Mouse (Mus musculus): Measurements from ENCODE around the gene Hps1. TPM values are rescaled to one million over a fixed set of nuclear protein-coding genes. Genes with fewer than 3 reads are reported as not detected.
"Not testable (repeated sequence)": the region's sequence is repeated elsewhere in the genome, so short reads cannot be mapped to it uniquely, and the experiment has no call there.

Gene Hps1
- total RNA-seq (2021) = 10 to 100 TPM in 1 of 2 experiments, 1 to 10 TPM in 1; 8.8 to 10.3 TPM
- long read RNA-seq, full-length matches to known transcripts = 3 of 10 reads
- long read RNA-seq, partial matches to known transcripts = 5 of 10 reads
- long read RNA-seq, other reads (novel, unspliced or antisense) = 2 of 10 reads

DNA sequence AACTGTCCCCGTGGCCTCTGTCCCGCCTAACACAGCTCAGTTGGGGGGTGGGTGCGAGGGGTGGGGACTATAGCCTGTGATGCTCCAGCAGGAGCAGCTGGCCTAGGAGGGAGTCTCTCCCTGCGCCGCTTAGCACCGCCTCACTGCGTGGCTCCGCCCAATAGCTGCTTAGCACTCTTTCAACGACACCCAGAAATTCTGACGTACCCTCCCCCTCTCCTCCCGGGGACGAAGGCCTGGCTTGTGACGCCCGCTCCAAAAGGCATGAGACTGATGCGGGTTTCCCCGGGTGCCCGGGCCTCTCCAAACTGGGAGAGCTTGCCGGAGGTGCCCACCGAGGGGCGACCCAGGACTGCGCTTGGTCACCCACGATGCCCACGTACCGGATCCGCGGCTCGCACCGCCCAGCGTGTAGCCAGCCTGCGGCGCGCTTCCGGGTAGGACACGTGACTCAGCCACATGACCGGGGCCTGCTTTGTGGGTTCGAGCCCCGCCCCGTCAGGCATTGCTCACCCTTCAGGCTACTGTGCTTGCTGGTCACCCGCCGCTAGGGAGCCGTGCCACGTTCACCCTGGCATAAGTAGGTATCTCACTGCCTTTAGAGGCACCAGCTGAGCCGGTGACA, at the start of gene Hps1:
Gene Hps1 (minus strand): TSS at position 448 of the 625 bp plus-strand sequence.
- DNase-seq (ENCODE audit: low spot score in 2 of 2) = peak; percentile 88 to 93

DNA sequence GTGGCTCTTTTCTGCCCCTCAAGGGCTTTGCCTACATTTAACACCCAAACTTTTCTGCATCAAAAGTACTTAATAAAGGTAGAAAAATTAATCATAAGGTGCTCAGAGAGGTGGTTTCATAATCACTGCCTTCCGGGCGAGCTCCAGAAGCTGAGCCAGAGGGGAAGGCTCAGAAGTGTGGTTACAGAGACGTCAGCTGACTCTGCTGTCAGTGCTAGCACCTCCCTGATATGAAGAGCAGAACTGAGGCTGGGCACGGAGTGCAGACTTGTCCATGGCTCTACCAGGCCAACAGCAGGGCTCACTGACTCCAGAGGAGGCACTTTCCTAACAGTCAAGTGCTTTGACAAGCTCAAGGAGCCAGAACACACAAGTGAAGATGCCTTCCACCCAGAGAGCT, 49.4 kb upstream of the Hps1 start:
- no peak for DNase-seq (ENCODE audit: low spot score in 2 of 2)

DNA sequence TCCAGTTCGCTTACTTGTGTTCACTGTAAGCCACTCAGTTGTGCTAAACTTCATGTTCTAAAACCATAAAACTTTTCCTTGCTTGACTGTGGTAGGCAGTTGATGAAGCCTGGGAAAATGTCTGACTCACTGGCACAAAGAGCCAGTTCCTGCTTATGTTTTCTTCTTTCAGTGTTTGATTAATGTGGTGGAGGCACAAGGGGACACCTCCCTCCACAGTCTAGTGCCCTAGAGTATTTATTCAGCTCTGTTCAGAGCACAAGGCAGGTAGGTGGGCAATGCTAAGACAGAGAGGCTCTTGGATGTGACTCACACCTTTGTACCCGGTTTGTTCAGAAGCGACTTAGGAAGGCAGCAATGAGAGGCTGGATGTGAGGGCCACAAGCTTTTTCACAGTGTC, 48.1 kb upstream of the Hps1 start:
- no peak for DNase-seq (ENCODE audit: low spot score in 2 of 2)

DNA sequence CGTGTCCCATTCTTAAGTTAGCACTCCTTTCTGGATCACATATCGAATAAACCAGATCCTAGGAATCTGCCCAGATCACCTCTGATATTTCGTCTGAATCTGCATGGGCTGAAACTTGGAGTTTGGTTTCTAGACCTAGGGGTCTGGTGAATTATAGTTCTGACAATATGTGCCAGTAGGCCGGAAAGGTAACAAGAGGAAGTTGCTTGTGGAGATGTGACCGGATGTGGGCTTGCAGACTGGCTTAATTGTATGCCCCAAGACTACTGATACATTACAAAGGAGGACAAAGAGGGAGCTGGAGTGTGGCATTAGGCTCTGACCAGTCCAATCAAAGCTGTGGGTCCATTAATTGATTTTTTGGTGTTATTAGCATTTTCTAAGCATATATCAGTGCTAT, 40.3 kb upstream of the Hps1 start:
- DNase-seq (ENCODE audit: low spot score in 2 of 2) = no peak

DNA sequence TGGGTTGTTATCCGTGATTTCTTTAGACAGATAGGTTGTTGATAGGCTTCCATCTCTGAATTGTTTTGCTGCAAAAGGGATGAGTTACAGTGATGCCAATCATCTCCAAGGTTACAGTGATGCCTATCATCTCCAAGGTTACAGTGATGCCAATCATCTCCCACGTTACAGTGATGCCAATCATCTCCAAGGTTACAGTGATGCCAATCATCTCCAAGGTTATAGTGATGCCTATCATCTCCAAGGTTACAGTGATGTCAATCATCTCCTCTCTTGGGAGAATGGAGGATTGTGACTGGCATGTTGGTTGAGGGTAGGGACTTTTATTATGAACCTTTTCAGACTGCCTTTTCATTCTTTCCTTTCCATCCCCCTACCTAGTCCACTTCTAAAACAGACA, 38.0 kb upstream of the Hps1 start:
- no peak for DNase-seq (ENCODE audit: low spot score in 2 of 2)

DNA sequence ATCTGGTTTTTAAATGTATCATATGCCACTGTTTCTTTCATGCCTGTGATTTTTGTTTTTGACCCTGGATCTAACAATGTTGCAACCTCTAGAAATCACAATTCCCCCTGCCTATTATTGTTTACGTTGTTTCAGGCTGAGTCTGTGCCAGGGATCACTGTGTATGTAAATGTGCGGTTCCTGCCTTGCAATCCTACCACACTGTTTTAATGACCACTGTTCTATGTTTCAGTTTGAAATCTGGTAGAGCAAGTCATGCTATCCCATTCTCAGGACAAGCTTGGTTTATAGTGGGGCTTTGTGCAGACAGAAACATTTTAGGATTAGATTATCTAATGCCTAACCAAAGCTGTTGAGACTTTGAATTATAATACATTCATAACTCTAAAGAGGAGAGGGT, 36.5 kb upstream of the Hps1 start:
- DNase-seq (ENCODE audit: low spot score in 2 of 2) = no peak

DNA sequence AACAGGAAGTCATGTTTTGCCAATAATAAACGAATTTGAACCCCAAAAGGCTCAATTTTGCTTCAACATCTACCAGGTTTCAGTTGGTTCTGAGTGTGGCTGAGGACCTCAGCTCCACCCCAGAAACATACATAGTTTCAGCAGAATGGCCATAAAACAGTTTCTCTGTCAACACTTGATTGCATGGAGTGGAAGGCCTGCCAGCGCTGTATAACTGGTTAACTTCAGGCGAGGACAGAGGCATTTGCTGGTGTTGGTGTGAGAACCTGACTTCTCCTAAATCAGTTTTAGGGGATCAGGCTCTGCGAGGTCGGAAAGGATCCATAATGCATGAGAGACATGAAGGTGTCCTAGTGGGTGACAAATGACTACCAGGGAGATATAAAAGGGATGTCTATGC, 30.4 kb upstream of the Hps1 start:
- DNase-seq (ENCODE audit: low spot score in 2 of 2) = no peak

DNA sequence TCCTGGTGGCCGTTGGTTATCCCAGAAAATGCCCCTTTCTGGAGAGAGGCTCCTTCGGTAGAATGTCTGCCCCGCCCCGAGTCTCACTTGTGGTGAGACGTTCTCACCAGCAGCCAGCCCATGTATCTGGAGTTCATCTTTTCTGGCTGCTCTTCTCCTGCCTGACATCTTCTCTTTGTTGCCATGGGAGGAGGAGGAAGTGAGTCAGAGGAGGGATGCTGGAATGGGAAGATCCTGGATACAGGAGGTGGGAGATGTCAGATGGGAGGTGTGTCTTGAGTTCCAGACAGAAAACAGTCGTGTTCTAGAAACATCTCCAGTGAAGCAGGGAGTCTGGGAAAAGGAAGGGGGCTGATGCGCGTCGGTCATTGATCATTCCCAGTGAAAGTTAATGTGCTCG, 29.7 kb upstream of the Hps1 start:
- DNase-seq (ENCODE audit: low spot score in 2 of 2) = no peak

DNA sequence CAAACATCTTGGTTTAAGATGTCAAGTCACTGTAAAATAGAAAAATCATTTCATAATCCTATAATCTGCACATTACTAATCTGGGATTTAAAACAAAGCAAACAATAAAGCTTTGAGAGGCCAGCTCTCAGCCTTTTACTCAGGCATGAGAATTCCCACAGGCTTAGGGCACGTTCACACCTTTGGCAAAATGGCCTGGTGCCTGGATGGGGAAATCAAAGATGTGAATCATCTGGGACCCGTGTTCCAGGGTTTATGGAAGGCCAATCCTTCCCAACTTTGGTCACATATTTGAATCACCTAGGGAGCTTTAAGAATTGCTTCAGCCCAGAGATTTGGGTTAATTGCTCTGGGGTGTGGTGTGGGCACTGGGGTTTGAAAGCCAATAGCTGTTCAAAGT, 18.1 kb upstream of the Hps1 start:
- DNase-seq (ENCODE audit: low spot score in 2 of 2) = no peak

DNA sequence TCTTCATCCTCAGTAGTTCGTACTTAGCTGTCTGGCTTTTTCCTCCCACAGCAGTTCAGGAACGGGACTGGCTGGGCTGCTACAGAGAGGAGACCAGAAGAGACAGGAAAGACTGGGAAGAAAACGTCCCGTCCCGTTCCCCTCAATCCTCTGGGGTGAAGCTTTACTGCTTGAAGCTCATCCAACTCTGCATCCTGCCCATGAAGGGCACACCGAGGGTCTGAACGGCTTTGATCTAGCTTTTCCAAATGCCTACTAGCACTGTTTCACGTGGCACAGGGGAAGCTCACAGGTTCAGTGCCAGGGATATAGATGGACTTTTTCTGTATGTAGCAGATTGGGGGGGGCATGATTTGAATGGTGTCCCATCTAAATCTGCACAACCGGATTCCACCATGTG, 16.0 kb upstream of the Hps1 start:
- no peak for DNase-seq (ENCODE audit: low spot score in 2 of 2)

DNA sequence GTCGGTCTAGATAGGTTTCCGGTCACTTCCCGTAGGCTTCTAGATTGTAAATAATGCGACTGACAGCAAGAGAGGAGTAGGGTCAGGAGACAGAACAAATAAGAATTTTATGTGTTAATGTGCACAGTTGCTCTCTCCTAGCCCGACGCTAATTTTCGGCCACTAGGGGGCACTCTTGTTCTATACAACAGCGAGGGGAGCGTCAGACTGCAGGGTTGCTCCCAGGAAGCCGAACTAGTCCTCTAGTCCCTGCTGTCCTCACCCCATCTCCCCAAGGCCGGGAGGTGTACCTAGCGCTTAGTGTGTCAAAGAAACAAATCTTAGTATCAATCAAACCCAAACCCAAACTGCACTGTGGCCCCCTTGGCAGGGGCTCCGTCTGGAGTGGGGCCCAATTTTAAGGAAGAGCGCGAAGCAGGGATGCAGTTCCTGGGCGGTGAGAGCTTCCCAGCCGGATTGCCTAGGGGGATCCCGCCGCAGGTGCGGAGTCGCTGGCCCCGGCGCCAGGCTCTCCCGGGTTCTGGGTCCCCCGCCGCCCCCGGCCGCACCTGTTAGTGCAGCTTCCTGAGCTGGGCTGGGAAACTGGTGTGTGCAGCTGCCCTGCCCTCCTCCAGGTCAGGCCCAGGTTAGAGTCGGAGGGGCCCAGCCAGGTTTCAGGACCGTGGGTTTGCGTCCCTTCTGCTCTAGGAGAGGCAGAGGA, 15.3 kb upstream of the Hps1 start:
- peak; percentile 96 to 98 for DNase-seq (ENCODE audit: low spot score in 2 of 2)

DNA sequence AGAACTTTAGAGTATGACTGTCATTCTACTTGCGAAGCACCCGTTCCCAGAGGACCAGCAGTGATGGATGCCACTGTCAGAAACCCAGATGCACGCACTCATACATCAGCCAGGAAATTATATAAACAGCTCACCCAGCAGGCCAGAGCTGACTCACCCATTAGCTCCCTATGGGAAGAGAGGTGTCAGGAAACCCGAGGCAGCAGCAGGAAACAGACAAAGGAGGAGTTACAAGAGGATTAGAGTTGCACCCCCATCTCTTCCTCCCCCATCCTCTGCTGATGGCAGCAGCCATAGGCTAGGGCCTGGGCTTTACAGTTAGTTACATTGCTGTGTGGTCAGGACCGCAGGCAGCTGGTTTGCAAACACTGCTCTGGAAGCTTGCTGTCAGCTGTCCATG, 8.5 kb upstream of the Hps1 start:
- DNase-seq (ENCODE audit: low spot score in 2 of 2) = no peak

DNA sequence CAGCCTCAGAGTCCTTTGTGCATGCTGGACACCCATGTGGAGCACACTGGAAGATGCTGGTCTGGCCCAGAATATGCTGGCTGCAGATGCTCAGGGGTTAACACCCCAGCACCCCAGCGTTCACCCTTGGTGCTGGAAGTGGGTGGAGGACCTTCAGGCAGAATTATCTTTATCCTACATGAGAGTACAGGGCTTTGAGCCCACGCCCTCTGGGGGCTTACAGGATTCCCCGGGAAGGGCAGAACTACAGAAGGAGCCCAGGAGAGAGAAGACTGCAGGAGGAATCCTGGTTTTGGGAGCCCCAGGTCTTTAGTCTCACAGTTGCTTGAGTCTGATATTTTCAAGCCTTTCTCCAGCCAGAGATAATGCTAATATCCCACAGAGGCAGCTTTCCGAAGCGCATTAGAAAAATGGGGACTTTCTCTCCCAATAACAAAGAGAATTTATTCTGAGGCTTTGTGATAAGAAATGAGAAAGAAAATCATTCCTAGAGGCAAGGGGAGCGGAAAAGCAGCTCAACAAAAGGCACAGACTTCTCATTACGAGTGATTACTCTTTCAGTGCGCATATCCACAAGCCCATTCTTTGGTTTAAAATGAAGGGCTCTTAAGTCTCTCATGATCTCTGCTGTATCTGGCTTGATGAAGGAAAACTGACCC, 5.9 kb upstream of the Hps1 start:
- no peak for DNase-seq (ENCODE audit: low spot score in 2 of 2)

DNA sequence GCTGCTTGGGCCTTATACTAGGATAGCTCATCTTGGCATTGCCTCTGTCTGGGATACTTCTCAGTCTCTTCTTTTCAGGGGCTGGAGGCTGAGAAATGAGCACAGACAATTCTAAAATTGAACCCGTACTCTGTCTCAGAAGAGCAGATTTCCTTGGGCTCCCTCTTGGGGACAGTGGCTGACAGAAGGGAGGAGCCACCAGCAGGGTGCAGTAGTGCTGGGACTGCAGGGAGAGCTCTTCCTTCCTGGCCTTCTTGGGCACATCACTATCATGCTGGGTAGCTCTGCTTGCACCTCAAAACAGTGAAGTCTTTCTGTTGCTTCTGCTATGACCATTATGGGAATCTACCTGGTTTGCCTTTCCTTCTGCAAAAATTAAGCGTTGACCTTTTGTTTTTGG, 5.4 kb upstream of the Hps1 start:
- no peak for DNase-seq (ENCODE audit: low spot score in 2 of 2)

DNA sequence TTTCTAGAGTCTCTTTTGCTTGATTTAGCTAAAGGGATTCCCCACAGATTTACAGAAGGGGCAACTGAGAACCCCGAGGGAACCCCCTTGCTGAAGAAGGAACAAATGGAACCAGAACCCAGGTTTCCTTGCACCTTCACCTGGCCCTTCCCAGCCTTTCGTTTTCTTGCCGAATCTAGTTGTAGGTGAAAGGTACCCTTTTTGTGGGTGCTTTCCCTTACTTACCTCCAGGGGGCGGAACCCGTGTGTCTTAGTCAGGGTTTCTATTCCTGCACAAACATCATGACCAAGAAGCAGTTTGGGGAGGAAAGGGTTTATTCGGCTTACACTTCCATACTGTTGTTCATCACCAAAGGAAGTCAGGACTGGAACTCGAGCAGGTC, 369 bp upstream of the Hps1 start:
- not testable (repeated sequence) for DNase-seq (ENCODE audit: low spot score in 2 of 2)

DNA sequence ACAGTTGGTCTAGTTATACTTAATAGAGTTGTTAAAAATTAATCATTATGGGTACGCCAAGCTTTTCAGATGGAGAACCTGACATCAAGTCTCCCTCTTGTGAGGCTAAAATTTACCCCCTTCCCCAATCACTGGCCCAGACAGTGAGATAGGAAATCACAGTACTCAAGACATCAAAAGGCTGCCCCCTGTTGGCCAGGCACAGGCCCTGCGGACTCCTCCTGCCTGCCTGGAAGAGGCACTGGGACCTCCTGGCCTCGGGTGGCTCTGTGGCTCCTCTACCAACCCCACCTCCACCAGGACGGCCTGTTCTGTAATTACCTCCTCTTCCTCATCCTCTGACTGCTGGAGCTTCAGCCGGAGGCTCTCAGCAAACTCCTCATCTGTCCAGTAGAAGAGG, 2.0 kb downstream of the Hps1 start:
- DNase-seq (ENCODE audit: low spot score in 2 of 2) = no peak

DNA sequence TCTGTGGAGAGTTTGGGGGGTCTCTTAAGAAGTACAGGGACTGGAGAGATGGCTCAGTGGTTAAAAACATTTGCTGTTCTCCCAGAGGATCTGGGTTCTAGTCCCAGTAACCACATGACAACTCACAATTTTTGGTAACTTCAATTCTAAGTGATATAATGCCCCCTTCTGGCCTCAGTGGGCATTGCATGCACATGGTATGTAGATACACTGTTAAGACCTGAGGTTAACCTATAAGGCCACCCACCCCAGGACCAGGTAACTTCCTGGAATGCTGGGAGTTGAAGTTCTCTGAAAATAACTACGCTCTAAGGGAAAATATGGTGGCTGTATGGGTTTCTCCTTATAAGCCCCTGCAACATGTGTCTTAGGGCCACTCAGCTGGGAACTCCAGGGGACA, 3.0 kb downstream of the Hps1 start:
- no peak for DNase-seq (ENCODE audit: low spot score in 2 of 2)

DNA sequence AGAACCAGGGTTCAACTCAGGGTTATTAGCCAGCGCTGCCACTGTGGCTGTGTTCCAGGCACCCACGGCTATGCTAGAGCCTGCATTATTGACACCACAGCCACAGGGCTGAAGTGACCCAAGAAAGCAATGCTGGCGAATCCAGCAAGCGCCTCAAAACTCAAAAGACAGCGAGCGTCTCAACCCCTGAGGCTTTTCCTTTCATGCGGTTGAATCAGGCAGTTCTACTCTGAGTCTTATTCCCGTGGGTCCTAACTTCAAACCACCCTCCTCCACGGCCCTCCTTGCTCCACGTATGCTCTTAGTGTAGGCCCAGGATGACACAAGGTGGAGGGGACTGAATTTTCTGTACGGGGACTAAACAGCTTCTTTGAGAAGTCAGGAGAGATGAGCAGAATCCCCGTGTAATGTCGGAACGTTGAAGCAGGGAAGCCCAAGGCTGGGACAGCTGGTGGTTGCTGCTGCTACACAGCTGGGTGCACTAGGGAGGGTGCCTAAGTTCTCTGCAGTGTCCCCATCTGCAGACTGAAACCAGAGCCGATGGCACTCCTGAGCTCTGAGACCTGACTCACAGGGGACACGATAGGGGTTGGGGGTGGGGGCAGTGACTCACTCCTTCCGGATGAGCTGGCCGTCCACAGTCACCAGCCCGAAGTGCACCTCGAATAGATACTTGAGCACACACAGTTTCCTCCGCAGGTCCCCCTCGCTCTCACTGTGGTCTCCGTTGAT, 9.5 kb downstream of the Hps1 start:
- no peak for DNase-seq (ENCODE audit: low spot score in 2 of 2)

DNA sequence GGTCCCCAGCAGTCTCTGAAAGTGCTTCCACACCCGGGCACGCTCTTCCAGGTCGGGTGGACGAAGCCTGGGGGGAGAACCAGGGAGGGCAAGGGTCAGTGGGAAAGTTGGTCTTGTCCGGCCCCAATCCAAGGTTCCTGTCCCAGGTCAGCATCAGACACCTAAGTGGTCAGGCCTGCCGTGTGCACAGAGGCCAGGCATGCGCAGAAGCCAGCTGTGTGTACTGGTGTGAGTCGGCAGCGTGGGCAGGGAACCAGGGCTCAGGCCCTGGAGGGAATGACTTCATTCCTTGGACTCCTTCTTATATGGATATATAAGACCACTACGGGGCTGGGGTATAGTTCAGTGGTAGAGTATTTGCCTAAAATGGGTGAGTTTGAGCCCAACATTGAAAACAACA, 10.1 kb downstream of the Hps1 start:
- no peak for DNase-seq (ENCODE audit: low spot score in 2 of 2)

DNA sequence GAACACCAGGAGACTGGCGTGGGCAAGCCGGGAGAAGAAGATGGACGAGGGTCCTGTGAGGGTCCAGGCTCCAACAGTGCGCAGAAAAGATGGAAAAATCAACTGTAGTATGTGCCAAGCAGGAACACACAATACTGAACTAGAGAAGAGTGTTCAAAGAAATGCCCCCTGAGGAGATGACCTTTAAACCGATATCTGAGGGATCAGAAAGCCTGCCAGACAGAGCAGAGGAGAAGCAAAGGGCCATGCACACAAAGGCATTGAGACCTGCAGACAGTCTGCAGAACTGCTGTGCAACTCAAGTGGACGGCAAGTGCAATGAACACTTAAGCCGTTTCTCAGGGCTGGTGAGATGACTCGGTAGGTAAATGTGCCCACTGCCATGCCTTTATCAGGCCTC, 12.4 kb downstream of the Hps1 start:
- no peak for DNase-seq (ENCODE audit: low spot score in 2 of 2)

DNA sequence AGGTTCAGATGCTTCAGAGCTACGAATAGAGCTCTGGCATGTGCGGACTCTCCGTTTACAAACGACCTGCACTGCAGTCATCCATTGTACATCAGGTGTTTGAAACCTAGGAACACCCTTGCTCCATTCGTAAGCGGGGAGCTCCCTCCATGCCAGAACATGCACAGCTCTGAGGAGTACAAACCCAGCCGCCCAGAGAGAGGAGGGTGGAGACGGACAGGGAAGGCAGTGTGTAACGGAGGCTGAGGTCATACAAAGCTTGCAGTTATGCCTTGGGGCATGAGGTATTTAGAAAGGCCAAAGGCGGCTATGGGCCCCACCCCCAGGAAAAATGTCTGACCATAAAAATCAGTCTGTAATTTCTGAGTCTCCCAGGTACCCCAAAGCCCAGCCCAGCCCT, 15.4 kb downstream of the Hps1 start:
- DNase-seq (ENCODE audit: low spot score in 2 of 2) = no peak

DNA sequence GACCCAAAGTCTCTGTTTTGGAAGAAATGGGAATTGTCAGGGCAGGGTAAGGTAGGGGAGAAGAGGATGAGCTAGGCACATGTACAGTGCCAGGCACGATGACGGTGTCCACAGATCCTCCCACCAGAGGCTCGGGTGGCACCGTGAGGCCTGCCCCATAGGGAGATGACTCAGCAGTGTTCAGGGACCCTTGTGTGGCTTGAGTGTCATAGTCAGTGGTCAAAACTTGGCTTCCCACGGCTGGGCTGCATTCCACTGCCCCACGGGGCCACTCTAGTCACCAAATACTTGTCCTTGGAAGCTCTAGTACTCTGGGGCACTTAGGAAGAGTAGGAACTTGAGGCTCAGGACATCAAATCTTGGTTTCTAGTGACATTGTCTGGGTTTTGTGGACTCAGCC, 23.1 kb downstream of the Hps1 start:
- DNase-seq (ENCODE audit: low spot score in 2 of 2) = no peak

Data from layer of hippocampus, postnatal 10 days (tissue).